Mouse (Mus musculus): ENCODE results near the gene Ttc25.

DNA sequence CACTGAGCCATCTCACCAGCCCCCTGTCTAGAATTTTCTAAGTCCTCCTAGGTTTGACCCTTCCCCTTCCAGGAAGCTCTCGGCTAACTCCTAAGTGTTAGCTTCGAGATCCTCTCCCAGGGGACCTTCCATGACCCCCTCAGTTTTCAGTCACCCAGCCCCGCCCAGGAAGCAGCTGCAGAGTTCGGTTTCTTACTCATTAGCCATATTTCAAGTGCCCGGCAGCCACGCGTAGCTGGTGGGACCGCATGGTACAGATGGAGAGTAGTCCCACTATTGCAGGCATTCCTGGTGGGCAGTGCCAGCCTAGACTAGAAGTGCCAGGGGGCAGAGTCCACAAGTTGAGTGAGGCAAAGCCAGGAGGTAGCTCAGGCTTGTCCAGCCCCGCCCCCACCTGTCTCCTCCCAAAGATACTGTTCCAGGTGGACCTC is 22.4 kb downstream of the Ttc25 start:
- no peak for TF ChIP-seq CTCF (IDR thresholded peaks at IDR 0.05; ENCODE audit: control insufficient read depth, insufficient read depth, insufficient read length)
- no peak for TF ChIP-seq MYOG (IDR thresholded peaks at IDR 0.05; ENCODE audit: control insufficient read depth, extremely low read depth, insufficient read length)

Data from C2C12 (cell line).